8 mouse cellular contexts compared by ENCODE assay signal in genomic region chr2:34106837-34107565, GRCm38 (mm10).
A peak's percentile ranks its signal among the peaks of the same experiment; 100 is the strongest.
DNase-seq lines count a peak whose midpoint lies in the region.

No protein-coding gene starts in this region.

- H3K27ac ChIP-seq in forebrain, embryonic 10.5 days = peak overlapping the region; percentile 82; the same call in 1 of the 2 replicates
- H3K27ac ChIP-seq in limb, embryonic 10.5 days = 0 out of 2 replicates have a peak overlapping the region, but pooled peaks have one; percentile 57

- no peaks in the 10 kb centered on the region for H3K9me3 ChIP-seq in forebrain, embryonic 10.5 days
- no peaks in the 10 kb centered on the region for H3K9me3 ChIP-seq in limb, embryonic 10.5 days (replicated peaks)

- peak; percentile 24 to 41 for DNase-seq in layer of hippocampus, postnatal 14 days (ENCODE audit: low spot score in 2 of 2)
- no peak for DNase-seq in layer of hippocampus, adult 8-10 months (ENCODE audit: low spot score in 2 of 2)
- DNase-seq in forebrain, embryonic 10.5 days (ENCODE audit: extremely low spot score, low spot score) = no peak
- no peak for DNase-seq in limb, embryonic 10.5 days (ENCODE audit: low spot score)
- peak; percentile 58 for DNase-seq in retina, embryonic 14.5 days (ENCODE audit: low spot score)
- no peak for DNase-seq in gastrocnemius, adult 18-20 months (ENCODE audit: low spot score)
- DNase-seq in liver = no peak
- no peak for DNase-seq in thymus, postnatal 14 days

- peaks cover 40% of the 10 kb centered on the region for H3K4me1 ChIP-seq in forebrain, embryonic 10.5 days
- H3K4me1 ChIP-seq in limb, embryonic 10.5 days = peaks cover 49% of the 10 kb centered on the region

- 33% methylated on average over 15 of the region's 15 CpGs for WGBS in forebrain, embryonic 10.5 days
- WGBS in limb, embryonic 10.5 days = 24% methylated on average over 15 of the region's 15 CpGs

- H3K36me3 ChIP-seq in forebrain, embryonic 10.5 days (replicated peaks) = no peaks in the 10 kb centered on the region
- H3K36me3 ChIP-seq in limb, embryonic 10.5 days = no peaks in the 10 kb centered on the region

- H3K27me3 ChIP-seq in forebrain, embryonic 10.5 days (ENCODE audit: poor library complexity, severe bottlenecking) = peaks cover 63% of the 10 kb centered on the region
- H3K27me3 ChIP-seq in limb, embryonic 10.5 days (ENCODE audit: low read depth, poor library complexity, severe bottlenecking) = peaks cover 31% of the 10 kb centered on the region; the same call in 1 of the 2 replicates

- peak overlapping the region; percentile 22 for H3K4me3 ChIP-seq in forebrain, embryonic 10.5 days
- peak overlapping the region; percentile 25 for H3K4me3 ChIP-seq in limb, embryonic 10.5 days

Comparison
In these comparisons a context has a peak if more than half of its experiments do, and no peak if none do; other contexts are left out.
1. DNase-seq: peak in layer of hippocampus, postnatal 14 days (2 of 2) and retina, embryonic 14.5 days (single experiment); none in layer of hippocampus, adult 8-10 months (0 of 2), forebrain, embryonic 10.5 days (single experiment), limb, embryonic 10.5 days (single experiment), gastrocnemius, adult 18-20 months (single experiment), liver (single experiment) and thymus, postnatal 14 days (single experiment).